Mouse (Mus musculus) liver, adult 2 months (tissue): ENCODE measurements around the gene Serpina1a. TPM values are rescaled to one million over a fixed set of nuclear protein-coding genes. Genes with fewer than 3 reads are reported as not detected.
"Not testable (repeated sequence)": the region's sequence is repeated elsewhere in the genome, so short reads cannot be mapped to it uniquely, and the experiment has no call there.

Experiments
- DNase-seq: peaks from one replicate; pipeline ENCODE4 v3.0.0-alpha.2; 2011; ENCODE audit warnings: low read depth, low spot score; ENCODE audit errors: extremely low read depth
- H3K27ac ChIP-seq: fragments of 200-500 bp; replicated peaks from 2 replicates; pipeline ENCODE4 v1.5.1; 2012; ENCODE audit warnings: low read depth, mild to moderate bottlenecking, control low read depth, inconsistent platforms, low read length; ENCODE audit not compliant: insufficient read depth
- H3K27me3 ChIP-seq: fragments of 200-500 bp; 2 replicates; pipeline ENCODE4 v1.6.1; 2012; ENCODE audit warnings: mild to moderate bottlenecking, moderate library complexity, low read length, inconsistent platforms; ENCODE audit not compliant: control insufficient read depth, insufficient read depth
- H3K36me3 ChIP-seq: fragments of 200-500 bp; 2 replicates; pipeline ENCODE4 v1.6.1; 2012; ENCODE audit warnings: low read length, inconsistent platforms; ENCODE audit not compliant: control insufficient read depth, insufficient read depth
- H3K4me1 ChIP-seq: fragments of 200-500 bp; 2 replicates; pipeline ENCODE4 v1.6.1; 2011; ENCODE audit warnings: low read length; ENCODE audit not compliant: control insufficient read depth, insufficient read depth
- H3K4me3 ChIP-seq: fragments of 200-500 bp; 2 replicates; pipeline ENCODE4 v1.5.1; 2011; ENCODE audit warnings: low read depth, mild to moderate bottlenecking, control low read depth, low read length, moderate library complexity; ENCODE audit not compliant: insufficient read depth
- H3K79me2 ChIP-seq: fragments of 200-500 bp; 2 replicates; pipeline ENCODE4 v1.6.1; 2012; ENCODE audit warnings: inconsistent platforms, mild to moderate bottlenecking, low read length, moderate library complexity; ENCODE audit not compliant: control insufficient read depth, insufficient read depth
- H3K9ac ChIP-seq: fragments of 200-500 bp; 2 replicates; pipeline ENCODE4 v1.6.1; 2012; ENCODE audit warnings: low read depth, mild to moderate bottlenecking, control low read depth, inconsistent platforms, low read length
- CTCF ChIP-seq: fragments of 200-500 bp; IDR thresholded peaks from 2 replicates; pipeline ENCODE4 v1.5.1; 2011; ENCODE audit warnings: low read depth, low read length, control low read depth
- POLR2A ChIP-seq: fragments of 200-500 bp; IDR thresholded peaks from 2 replicates; pipeline ENCODE4 v1.6.1; 2011; ENCODE audit warnings: low read length, control low read depth; ENCODE audit not compliant: insufficient read depth; ENCODE audit errors: extremely low read depth
- WGBS: fragments of 180-500 bp; shearing (Covaris S2); methylation state at CpG from one replicate; pipeline ENCODE4 v1.1.7; 2018; 5-methylcytosine and 5-hydroxymethylcytosine counted together
- polyA plus RNA-seq: library from polyadenylated mRNA; depleted of rRNA; stranded (reverse); fragments of >200 nt; gene quantifications from 2 replicates; pipeline ENCODE4 v1.2.3, GENCODE M21; 2012
- total RNA-seq: library from RNA; depleted of rRNA; stranded (reverse); fragments of >200 nt; gene quantifications from 2 replicates; pipeline ENCODE4 v1.2.3, GENCODE M21; 2014

Gene Serpina1a
- total and polyA plus RNA-seq, 2 experiments: 6,371 to 6,488 TPM

DNA sequence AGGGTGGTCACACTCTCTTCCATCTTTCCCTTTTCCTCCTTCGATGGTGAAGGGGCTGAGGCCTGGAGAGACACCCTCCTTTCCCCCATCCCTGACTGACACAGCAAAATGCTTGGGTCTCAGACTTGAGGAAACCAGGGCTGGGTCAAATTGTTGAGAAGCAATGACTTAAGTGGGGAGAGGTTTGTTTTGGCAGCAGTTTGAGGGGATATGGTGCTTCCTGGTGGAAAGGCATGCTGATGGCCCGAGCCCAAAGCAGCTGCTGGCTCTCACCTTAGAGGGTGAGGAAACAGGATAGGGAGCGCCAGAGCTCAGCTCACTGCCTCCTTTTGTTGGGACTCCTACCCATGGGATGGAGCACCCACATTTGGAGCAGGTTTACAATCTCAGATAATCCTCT, 2.4 kb downstream of the Serpina1a start:
- Histone ChIP-seq H3K79me2 (peaks cover 4% of the 10 kb centered on the region; the same call in 1 of the 2 replicates), H3K4me1 (peaks cover 16% of the 10 kb centered on the region), H3K36me3 (peaks cover 12% of the 10 kb centered on the region), H3K27me3 (no peaks in the 10 kb centered on the region), H3K4me3 (peak overlapping the region; percentile 55), H3K27ac (peak overlapping the region; percentile 88), H3K9ac (peak overlapping the region; percentile 82)
- peak; percentile 39; the same call in 1 of the 2 replicates for TF ChIP-seq POLR2A
- peak; percentile 9; the same call in 1 of the 2 replicates for TF ChIP-seq CTCF
- 19% methylated on average over 3 of the region's 3 CpGs for WGBS
- peak; percentile 71 for DNase-seq

DNA sequence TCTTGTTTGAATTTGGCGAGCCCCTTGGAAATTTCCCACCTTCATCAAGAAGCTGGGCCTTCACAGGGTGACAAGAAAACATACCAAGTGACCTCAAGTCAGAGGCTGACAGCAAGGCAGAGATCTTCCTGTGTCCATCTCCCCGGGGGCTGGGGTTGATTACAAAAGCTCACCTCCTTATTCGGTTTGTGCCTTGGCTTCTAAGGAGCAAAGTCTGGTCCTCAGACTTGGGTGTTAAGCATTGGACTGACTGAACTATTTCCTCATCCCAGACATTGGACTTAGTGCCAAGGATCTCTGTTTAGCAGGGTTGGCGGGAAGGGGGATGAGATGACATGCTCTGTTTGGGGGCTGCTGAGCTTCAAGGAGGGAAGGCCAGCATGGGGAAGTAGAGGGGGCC, 2.8 kb downstream of the Serpina1a start:
- Histone ChIP-seq H3K4me3 (peak overlapping the region; percentile 55), H3K9ac (peak overlapping the region; percentile 82), H3K4me1 (peaks cover 14% of the 10 kb centered on the region), H3K27ac (peak overlapping the region; percentile 88), H3K36me3 (peaks cover 12% of the 10 kb centered on the region)
- H3K27me3 ChIP-seq, H3K79me2 ChIP-seq: not testable (repeated sequence)
- DNase-seq: peak; percentile 73
- 16% methylated on average over 3 of the region's 4 CpGs for WGBS

DNA sequence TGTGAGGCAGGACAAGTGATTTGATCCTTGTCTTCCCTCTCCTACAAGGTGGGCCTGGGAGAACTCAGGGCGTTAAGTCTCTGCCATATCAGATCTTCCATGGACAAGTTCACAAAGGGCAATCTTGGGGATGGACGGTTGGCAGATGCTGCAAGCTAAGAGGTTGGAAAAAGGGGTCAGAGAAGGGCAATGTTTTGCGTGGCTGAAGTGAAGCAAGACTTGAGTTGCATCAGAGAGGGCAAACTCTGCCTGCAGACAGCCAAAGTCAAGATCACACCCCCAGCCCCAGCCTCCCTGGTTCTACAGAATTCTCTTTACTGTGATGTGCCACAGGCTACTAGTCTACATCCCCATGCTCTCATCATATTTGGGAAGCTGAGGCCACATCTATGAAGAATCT, 3.8 kb downstream of the Serpina1a start:
- H3K4me1 ChIP-seq, H3K4me3 ChIP-seq, H3K9ac ChIP-seq, H3K79me2 ChIP-seq, H3K27me3 ChIP-seq: not testable (repeated sequence)
- DNase-seq: peak; percentile 89
- Histone ChIP-seq H3K36me3 (peaks cover 19% of the 10 kb centered on the region), H3K27ac (peak overlapping the region; percentile 36; the same call in 1 of the 2 replicates)
- 20% methylated on average over 3 of the region's 3 CpGs for WGBS

DNA sequence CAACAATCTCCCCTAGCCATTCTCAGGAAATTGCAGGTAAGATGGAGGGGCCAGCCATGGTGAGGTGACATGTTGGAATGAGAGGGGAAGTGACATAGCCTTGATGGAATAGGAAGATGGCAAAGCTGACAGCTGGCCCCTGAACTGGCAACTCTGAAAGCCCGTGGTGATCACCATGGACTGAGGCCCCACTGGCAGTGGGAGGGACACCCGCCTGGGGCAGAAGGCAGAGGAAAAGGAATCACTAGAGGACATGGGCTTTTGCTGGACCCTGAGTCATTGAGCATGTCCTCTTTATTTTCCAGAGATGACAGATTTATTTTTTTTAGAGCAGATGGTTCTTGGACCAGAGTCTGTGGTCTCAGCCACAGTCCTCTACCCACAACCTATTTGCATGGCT, 10.3 kb downstream of the Serpina1a start:
- peaks cover 13% of the 10 kb centered on the region; the same call in 1 of the 2 replicates for H3K36me3 ChIP-seq
- H3K9ac ChIP-seq, H3K79me2 ChIP-seq, H3K4me1 ChIP-seq, H3K27me3 ChIP-seq, H3K27ac ChIP-seq, H3K4me3 ChIP-seq: not testable (repeated sequence)
- WGBS: 36% methylated on average over 2 of the region's 2 CpGs
- DNase-seq: peak; percentile 50

DNA sequence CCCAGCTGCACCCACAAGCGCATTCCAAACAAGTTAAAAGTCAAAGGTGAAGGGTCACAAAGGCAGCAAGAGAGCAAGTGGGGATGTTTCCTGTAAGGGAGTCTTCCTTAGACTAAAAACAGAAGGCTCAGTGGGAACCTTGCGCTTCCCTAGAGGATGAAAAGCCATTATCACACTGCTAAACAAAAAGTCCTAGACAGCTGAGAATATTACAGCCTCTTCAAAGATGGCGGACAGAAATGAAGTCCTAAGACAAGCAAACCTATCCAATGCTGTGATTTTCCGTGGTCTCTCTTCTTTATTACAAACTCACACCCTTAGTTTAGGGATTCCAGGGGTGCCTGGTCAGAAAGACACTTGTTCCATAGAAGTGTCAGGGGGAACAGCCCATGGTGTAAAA, 33.1 kb downstream of the Serpina1a start, which contains the start of gene Serpina1b:
Gene Serpina1b (minus strand): TSS at position 101 of the 400 bp plus-strand sequence.
- H3K27ac ChIP-seq, H3K9ac ChIP-seq, H3K4me1 ChIP-seq, DNase-seq, H3K4me3 ChIP-seq, H3K27me3 ChIP-seq, H3K36me3 ChIP-seq, H3K79me2 ChIP-seq: not testable (repeated sequence)
- WGBS: 71% methylated on average over 4 of the region's 4 CpGs

DNA sequence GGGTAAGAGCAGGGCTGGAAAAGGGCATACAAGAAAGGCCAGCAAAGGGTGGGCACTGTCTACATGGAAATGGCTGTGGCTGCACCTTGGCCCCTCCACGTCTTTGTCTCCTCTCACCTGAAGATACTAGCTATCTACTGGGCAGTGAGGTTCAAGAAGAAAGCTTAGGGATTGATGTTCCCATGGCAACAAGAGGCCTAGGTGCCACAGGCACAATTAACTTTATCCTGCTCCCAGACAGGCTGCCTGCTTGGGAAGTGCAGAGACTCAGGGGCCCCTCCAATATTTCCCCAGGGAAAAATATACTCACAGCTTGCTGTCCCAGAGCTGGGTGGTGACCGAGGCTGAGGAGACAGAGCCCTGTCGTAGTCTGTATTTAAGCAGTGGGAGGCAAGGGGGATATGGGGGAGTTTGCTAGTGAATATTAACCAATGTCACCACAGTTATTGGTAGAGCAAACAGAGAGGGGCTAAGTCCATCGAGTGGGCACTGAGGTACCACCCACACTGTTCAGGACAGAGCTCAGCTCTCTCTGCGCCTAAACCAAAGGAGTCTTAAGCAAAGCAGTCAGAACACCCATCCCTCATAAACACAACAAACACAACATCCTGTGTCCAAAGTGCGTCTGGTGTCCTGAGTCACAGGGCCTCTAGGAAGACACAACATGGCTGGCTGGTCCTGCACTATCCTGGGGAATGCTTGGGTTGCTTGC, 35.5 kb downstream of the Serpina1a start:
- H3K79me2 ChIP-seq, H3K27me3 ChIP-seq, H3K36me3 ChIP-seq, H3K4me1 ChIP-seq: not testable (repeated sequence)
- TF ChIP-seq POLR2A: 0 out of 2 replicates have a peak, but pooled peaks have one; percentile 12
- peak overlapping the region; percentile 75 for H3K9ac ChIP-seq
- peak; percentile 58 for DNase-seq
- peak overlapping the region; percentile 78 for H3K27ac ChIP-seq
- WGBS: 17% methylated on average over 6 of the region's 6 CpGs
- peak overlapping the region; percentile 59 for H3K4me3 ChIP-seq
